Mouse (Mus musculus): ENCODE measurements around the gene 4930503B20Rik. TPM values are rescaled to one million over a fixed set of nuclear protein-coding genes. Genes with fewer than 3 reads are reported as not detected.

The 4930503B20Rik gene
- polyA plus RNA-seq, 1 experiment from 2014 or later = 0.44 TPM

GRCm38 (mm10) chr3:146620101-146620500 lies 31.0 kb downstream of the 4930503B20Rik start:
- no peak for TF ChIP-seq CTCF (IDR thresholded peaks at IDR 0.05)
- H3K27me3 ChIP-seq = no peaks in the 10 kb centered on the region
- ChIA-PET CTCF (interaction anchor here (2.3 kb wide), 1 partner anchor 9 kb away, joined by 9 read pairs; no protein-coding TSS in a partner anchor), POLR2A (no interaction called here)
- ATAC-seq (no peak), DNase-seq (ENCODE audit: low read depth, low spot score) (no peak)
- in situ Hi-C loops (cut with MboI; ENCODE audit: low pct_unique_long_range_greater_than_20kb) = no loop called here

GRCm38 (mm10) chr3:146618357-146618756 lies 32.8 kb downstream of the 4930503B20Rik start:
- TF ChIP-seq CTCF (IDR thresholded peaks at IDR 0.05) = no peak
- no peak for ATAC-seq
- ChIA-PET POLR2A (interaction anchor here (0.5 kb wide), 1 partner anchor 28 kb away, joined by 3 read pairs; no protein-coding TSS in a partner anchor), CTCF (interaction anchor here (0.6 to 2.3 kb wide), 3 partner anchors 10 to 103 kb away, joined by 3 to 9 read pairs (median 3); no protein-coding TSS in a partner anchor)
- in situ Hi-C loops (cut with MboI; ENCODE audit: low pct_unique_long_range_greater_than_20kb) = no loop called here
- no peaks in the 10 kb centered on the region for H3K27me3 ChIP-seq
- DNase-seq (ENCODE audit: low read depth, low spot score) = no peak

- CTCF ChIA-PET = interaction anchor here (0.6 to 2.3 kb wide), 3 partner anchors 10 to 103 kb away, joined by 3 to 9 read pairs (median 3); no protein-coding TSS in a partner anchor
- ATAC-seq (no peak), DNase-seq (ENCODE audit: low read depth, low spot score) (no peak)
- no peak for TF ChIP-seq CTCF (IDR thresholded peaks at IDR 0.05)
- no peaks in the 10 kb centered on the region for H3K27me3 ChIP-seq
- in situ Hi-C loops (cut with MboI; ENCODE audit: low pct_unique_long_range_greater_than_20kb) = no loop called here
- POLR2A ChIA-PET = interaction anchor here (0.6 kb wide), 1 partner anchor 12 kb away, joined by 3 read pairs; no protein-coding TSS in a partner anchor
Observed at GRCm38 (mm10) chr3:146617946-146618345, 33.2 kb downstream of the 4930503B20Rik start.

- CTCF ChIA-PET = interaction anchor here (0.7 to 1.0 kb wide), 2 partner anchors 9 to 19 kb away, joined by 3 to 4 read pairs; no protein-coding TSS in a partner anchor
- no peak for TF ChIP-seq CTCF (IDR thresholded peaks at IDR 0.05)
- POLR2A ChIA-PET = no interaction called here
- DNase-seq (ENCODE audit: low read depth, low spot score) = no peak
- peak; percentile 63 for ATAC-seq
- no peaks in the 10 kb centered on the region for H3K27me3 ChIP-seq
- in situ Hi-C loops (cut with MboI; ENCODE audit: low pct_unique_long_range_greater_than_20kb) = no loop called here
Observed at GRCm38 (mm10) chr3:146616533-146617283, 34.4 kb downstream of the 4930503B20Rik start.

- POLR2A ChIA-PET = interaction anchor here (1.0 kb wide), 1 partner anchor 11 kb away, joined by 3 read pairs; no protein-coding TSS in a partner anchor
- no peak for ATAC-seq
- H3K27me3 ChIP-seq = no peaks in the 10 kb centered on the region
- in situ Hi-C loops (cut with MboI; ENCODE audit: low pct_unique_long_range_greater_than_20kb) = no loop called here
- TF ChIP-seq CTCF (IDR thresholded peaks at IDR 0.05) = no peak
- no peak for DNase-seq (ENCODE audit: low read depth, low spot score)
- CTCF ChIA-PET = no interaction called here
Observed at GRCm38 (mm10) chr3:146615496-146615895, 35.6 kb downstream of the 4930503B20Rik start, which contains the start of gene Dnase2b. Gene Dnase2b (minus strand): TSS chr3:146615596.

GRCm38 (mm10) chr3:146611821-146612220 lies 39.3 kb downstream of the 4930503B20Rik start:
- ChIA-PET POLR2A (no interaction called here), CTCF (interaction anchor here (1.2 to 2.5 kb wide), 3 partner anchors 10 to 13 kb away, joined by 3 to 5 read pairs (median 3); no protein-coding TSS in a partner anchor)
- H3K27me3 ChIP-seq = no peaks in the 10 kb centered on the region
- in situ Hi-C loops (cut with MboI; ENCODE audit: low pct_unique_long_range_greater_than_20kb) = no loop called here
- DNase-seq (ENCODE audit: low read depth, low spot score) = no peak
- TF ChIP-seq CTCF (IDR thresholded peaks at IDR 0.05) = no peak
- no peak for ATAC-seq

GRCm38 (mm10) chr3:146611261-146611660 lies 39.9 kb downstream of the 4930503B20Rik start:
- TF ChIP-seq CTCF (IDR thresholded peaks at IDR 0.05) = no peak
- H3K27me3 ChIP-seq = no peaks in the 10 kb centered on the region
- no peak for DNase-seq (ENCODE audit: low read depth, low spot score)
- in situ Hi-C loops (cut with MboI; ENCODE audit: low pct_unique_long_range_greater_than_20kb) = no loop called here
- ATAC-seq = no peak
- ChIA-PET CTCF (interaction anchor here (1.2 to 2.5 kb wide), 2 partner anchors 12 to 13 kb away, joined by 3 to 5 read pairs; no protein-coding TSS in a partner anchor), POLR2A (no interaction called here)

GRCm38 (mm10) chr3:146610322-146610721 lies 40.8 kb downstream of the 4930503B20Rik start:
- TF ChIP-seq CTCF (IDR thresholded peaks at IDR 0.05) = no peak
- CTCF ChIA-PET = interaction anchor here (1.2 kb wide), 1 partner anchor 18 kb away, joined by 4 read pairs; no protein-coding TSS in a partner anchor
- in situ Hi-C loops (cut with MboI; ENCODE audit: low pct_unique_long_range_greater_than_20kb) = no loop called here
- no peak for DNase-seq (ENCODE audit: low read depth, low spot score)
- POLR2A ChIA-PET = interaction anchor here (0.8 kb wide), 1 partner anchor 20 kb away, joined by 4 read pairs; no protein-coding TSS in a partner anchor
- ATAC-seq = no peak
- H3K27me3 ChIP-seq = no peaks in the 10 kb centered on the region

GRCm38 (mm10) chr3:146607368-146607767 lies 43.7 kb downstream of the 4930503B20Rik start:
- ATAC-seq = peak; percentile 94
- ChIA-PET CTCF (interaction anchor here (0.5 to 2.2 kb wide), 6 partner anchors 8 to 42 kb away, joined by 3 to 4 read pairs (median 3); no protein-coding TSS in a partner anchor), POLR2A (interaction anchor here (0.7 to 1.5 kb wide), 2 partner anchors 14 to 39 kb away, joined by 4 read pairs; no protein-coding TSS in a partner anchor)
- H3K27me3 ChIP-seq = no peaks in the 10 kb centered on the region
- no peak for TF ChIP-seq CTCF (IDR thresholded peaks at IDR 0.05)
- DNase-seq (ENCODE audit: low read depth, low spot score) = peak; percentile 92
- in situ Hi-C loops (cut with MboI; ENCODE audit: low pct_unique_long_range_greater_than_20kb) = no loop called here

- no peak for TF ChIP-seq CTCF (IDR thresholded peaks at IDR 0.05)
- no peak for ATAC-seq
- ChIA-PET CTCF (interaction anchor here (1.3 to 1.6 kb wide), 2 partner anchors 19 to 21 kb away, joined by 3 to 4 read pairs; no protein-coding TSS in a partner anchor), POLR2A (interaction anchor here (0.8 kb wide), 1 partner anchor 10 kb away, joined by 3 read pairs; the partner anchor contains the start of gene Dnase2b)
- H3K27me3 ChIP-seq = no peaks in the 10 kb centered on the region
- no peak for DNase-seq (ENCODE audit: low read depth, low spot score)
- in situ Hi-C loops (cut with MboI; ENCODE audit: low pct_unique_long_range_greater_than_20kb) = no loop called here
Observed at GRCm38 (mm10) chr3:146604647-146605046, 46.5 kb downstream of the 4930503B20Rik start.
